Mouse (Mus musculus): ENCODE measurements at regions not wholly inside any gene's neighbourhood (a gene's known extent, or its start where the extent isn't known, plus 50 kb on each side); places are given as distances from the start of the nearest gene placed in this dataset.

GRCm38 (mm10) chr10:17374047-17374446 lies 349.0 kb upstream of the Cited2 start:
- DNase-seq = no peak

GRCm38 (mm10) chr10:17382990-17383389 lies 340.0 kb upstream of the Cited2 start:
- DNase-seq = no peak

GRCm38 (mm10) chr10:17385181-17385580 lies 337.8 kb upstream of the Cited2 start:
- DNase-seq = no peak

DNA sequence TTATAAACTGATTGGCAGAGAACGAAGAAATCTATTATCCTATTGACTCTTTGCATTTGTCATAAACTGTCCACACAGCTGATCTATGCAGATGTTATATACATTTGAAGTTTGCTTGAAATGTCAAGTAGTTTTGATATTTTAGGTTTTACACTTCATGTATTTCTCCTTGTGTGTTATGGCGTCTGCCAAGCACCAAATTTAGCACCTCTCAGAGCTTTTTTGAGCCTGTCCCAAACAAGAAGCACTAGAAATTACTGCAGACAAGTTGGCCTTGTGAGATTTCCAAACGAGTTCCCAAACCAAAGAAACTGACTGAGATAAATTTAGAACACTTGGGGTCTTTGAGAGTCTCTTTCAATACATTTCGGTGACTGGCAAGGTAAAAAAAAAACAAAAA lies 335.7 kb upstream of the Cited2 start:
- DNase-seq = no peak

- DNase-seq = no peak
Observed at GRCm38 (mm10) chr10:17395495-17396224, 327.4 kb upstream of the Cited2 start.

DNA sequence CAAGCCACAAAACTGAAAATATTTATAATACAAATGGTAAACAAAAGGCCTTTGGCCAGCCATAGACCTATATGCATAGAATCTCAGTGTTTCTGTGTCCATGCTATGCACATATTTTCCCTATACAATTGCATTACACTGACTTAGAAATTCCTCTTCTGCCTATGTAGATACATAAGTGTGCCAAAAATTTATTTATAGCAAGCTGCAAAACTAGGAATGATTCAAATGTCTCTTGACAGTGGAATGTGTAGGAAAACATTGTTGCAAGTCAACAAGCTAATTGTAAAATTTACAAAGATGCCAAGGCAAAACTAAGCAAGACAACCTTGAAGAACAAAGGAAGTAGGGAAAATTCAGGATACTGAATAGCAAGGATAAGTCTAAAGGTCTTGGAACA lies 319.1 kb upstream of the Cited2 start:
- DNase-seq = no peak

DNA sequence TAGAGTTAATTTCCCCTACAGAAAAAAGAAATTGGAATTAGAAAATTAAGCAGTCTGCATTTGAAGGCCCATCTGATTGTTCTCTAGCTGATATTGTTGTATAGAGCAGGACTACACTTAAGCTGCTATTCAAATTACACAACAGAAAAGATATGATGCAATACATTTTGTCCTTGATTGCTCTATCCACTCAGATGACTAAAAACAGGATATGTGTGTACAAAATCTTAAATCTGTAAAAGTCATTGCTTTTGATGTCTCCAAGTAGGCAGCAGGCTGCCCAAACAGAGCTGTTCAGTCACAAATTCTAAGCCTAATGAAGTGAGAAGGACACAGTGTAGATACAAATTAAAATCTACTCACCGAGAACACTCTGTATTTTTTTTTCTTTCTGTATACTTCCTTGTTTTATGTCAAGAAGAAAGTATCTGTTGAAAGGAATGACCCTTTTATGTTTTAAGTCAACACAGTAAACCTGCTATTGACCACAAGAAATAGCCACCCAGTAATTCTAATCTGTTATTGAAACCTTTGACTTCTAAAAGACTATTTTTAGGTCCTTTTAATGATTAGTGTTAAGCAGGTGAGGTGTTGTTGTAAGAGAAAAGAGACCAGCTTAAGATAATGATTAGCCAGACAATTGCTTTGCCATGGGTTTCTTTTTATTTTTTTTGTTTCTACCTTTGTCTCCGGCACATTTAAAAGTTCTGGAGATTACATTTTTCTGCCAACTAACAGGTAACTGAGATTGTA lies 315.0 kb upstream of the Cited2 start:
- no peak for DNase-seq

- no peak for DNase-seq
Observed at GRCm38 (mm10) chr10:17408781-17409180, 314.2 kb upstream of the Cited2 start.

DNA sequence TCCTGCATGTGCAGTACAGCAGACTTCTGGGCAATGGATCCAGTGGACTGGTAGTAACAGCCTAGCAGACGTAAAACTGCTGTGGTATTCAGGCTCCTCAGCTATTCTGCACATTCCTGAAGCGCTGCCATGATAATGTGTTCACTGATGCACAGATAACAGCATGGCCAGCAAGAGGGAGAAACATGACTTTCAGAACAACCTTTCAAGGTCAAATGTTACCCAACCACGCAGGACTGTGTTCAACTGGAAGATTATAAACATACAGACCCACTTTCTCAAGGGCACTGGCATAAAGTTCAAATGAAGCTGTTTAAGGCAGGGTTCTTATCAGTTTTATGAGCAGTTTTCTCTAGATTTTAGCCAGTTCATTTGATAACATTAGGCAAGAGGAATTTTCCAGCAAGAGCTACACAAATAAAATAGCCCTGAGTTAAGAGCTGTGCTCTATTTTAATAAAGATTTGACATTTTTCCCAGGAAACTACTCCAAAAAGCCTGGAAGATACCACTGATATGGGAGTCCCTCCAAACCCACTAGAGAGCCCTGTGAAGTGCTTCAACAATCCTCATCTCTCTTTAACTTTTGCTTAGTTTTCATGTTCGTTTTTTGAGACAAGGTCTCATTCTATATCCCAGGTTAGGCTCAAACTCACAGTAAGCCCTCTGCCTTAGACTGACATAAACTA lies 311.6 kb upstream of the Cited2 start:
- no peak for DNase-seq

- DNase-seq = no peak
Observed at GRCm38 (mm10) chr10:17415112-17415511, 307.9 kb upstream of the Cited2 start.

DNA sequence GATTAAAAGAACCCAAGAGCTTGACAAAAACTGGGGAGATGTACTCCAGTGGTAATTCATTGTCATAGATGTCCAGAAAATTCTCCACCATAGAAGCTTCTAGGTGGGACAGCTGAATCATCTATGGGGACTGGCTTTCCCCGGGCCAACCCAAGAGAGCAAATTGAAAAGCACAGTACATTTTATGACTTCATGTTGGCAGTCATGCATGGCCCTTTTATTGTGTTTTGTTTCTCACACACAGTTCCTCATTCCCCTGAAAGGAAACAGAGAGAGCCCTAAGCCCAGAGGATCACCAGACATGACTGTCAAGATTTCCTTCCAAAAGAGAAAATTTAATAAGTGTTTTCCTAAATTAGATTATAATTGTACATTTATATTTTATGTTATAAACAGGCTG lies 306.9 kb upstream of the Cited2 start:
- DNase-seq = no peak

DNA sequence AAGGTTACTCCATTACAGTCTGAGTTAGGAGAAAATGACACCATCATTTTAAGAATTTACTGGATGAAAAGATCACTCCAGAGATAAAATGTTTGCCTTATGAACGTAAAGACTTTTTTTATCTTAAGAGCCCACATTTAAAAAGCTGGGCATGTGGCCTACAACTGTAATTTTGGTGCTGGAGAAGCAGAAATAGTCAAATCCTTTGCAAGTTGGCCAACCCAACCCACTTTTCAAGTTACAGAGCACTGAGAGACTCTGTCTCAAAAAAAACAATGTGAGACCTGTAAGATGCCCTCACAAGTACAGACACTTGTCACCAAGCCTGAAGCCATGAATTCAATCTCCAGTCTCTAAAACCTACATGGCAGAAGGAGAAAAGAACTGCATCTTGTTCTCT lies 305.6 kb upstream of the Cited2 start:
- DNase-seq = no peak

- DNase-seq = no peak
Observed at GRCm38 (mm10) chr10:17418227-17418685, 304.8 kb upstream of the Cited2 start.

DNA sequence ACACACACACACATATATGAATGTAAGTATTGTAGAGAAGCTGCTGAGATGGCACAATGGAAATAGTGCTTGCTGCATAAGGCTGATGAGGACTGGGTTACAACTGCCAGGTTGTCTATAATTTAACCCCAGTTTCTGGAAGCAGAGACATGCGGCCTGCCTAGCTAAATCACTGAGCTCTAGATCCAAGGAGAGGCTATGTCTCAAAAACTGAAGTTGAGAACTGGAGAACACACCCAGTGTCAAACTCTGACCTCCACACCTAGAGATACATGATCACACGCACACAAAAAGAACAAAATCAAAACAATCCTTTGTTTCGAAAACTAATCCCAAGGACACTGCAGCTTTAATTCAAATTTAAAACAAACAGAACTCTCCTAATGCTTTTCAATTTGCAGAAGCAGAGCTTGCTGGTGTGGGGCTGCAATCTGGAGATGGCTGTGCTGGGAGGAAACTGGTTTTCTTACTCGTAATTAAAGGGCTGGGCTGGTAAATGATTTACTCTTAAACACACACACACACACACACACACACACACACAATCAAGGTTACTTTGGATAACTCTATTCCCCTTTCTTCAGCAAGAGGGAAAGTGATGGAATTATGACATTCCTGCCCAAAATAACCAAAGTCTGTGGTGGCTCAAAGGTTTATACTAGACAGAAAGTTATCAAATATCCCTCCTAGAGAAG lies 299.3 kb upstream of the Cited2 start:
- no peak for DNase-seq

DNA sequence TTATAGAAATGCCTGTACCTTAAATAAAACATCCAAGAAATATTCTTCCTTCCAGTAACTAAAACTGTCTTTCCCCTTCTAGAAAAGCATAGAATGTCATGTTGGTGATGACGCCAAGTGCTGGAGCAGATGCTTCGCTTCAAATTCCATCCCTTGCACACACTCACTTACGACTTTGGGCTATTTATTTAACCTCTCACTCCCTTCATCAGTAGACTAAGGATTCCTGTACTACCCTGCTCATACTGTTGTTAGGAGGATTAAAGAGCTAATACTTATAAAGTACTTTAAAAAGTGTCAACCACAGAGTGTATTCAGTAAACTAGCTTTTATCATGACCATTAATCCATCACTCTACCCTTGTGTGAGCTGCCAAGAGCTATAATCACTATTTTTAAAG lies 296.8 kb upstream of the Cited2 start:
- DNase-seq = no peak

- DNase-seq = no peak
Observed at GRCm38 (mm10) chr10:17427316-17427715, 295.7 kb upstream of the Cited2 start.

DNA sequence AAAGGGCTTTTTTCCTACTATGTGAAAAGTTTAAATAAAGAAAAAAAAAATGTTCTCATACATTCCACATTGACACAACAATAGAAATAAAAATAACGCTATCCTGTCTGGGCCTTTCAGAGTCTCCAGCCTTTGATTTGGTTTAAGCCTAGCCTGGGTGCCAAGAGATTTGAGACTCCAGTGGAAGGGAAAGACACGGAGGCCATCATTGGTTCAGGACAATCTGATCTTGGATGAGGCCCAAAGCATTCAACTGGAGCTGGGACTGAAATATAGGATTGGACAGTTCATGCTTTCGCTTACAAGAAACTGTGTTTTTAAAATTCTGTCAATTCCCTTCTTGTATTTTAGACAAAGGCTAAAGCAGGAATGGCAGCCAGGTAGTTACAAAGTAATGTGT lies 294.7 kb upstream of the Cited2 start:
- no peak for DNase-seq

- DNase-seq = no peak
Observed at GRCm38 (mm10) chr10:17431068-17431467, 291.9 kb upstream of the Cited2 start.

DNA sequence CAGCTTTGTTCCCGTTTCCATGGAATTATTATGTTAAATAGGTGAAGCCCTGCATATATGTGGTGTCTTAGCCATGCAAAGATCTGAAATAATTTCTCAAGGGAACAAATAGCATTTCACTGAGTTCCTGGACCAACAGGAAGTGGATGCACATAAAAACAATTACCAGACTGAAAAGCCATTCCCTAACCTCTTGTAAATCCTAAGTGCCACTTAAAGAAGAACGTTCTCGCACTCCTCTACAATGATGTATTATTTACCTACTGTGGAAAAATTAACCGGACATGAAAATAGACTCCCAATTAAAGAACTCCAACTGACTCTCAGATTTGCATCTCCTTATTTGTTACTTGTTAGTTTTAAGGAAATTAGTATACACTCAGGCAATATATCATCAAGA lies 288.9 kb upstream of the Cited2 start:
- DNase-seq = no peak

DNA sequence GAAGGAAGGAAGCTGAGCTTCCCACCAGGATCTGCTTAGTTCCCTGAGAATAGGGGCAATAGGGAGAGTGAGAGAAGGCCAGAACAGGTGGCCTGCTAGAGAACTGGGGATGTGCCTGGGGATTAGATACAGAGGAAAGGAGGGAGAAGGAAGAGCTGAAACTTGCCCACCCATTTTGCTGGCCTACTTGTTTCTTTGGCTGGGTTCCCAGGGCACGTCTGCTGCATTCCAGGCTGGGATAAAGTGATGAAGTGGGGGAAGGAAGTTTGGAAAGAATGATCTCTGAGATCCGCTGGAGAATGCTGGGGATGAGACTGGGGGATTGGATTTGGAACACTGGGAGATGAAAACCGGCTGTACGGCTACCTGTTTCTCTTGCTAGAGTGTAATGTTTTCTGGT lies 272.8 kb upstream of the Cited2 start:
- DNase-seq = no peak

- no peak for DNase-seq
Observed at GRCm38 (mm10) chr10:17470880-17471279, 252.1 kb upstream of the Cited2 start.

- DNase-seq = no peak
Observed at GRCm38 (mm10) chr10:17472536-17472935, 250.5 kb upstream of the Cited2 start.

GRCm38 (mm10) chr10:17475976-17476375 lies 247.0 kb upstream of the Cited2 start:
- DNase-seq = no peak
